Mouse (Mus musculus) olfactory bulb, adult 2 months (tissue): ENCODE results near the gene Aatk.

Source experiments
- CTCF ChIP-seq: fragments of 200-500 bp; IDR thresholded peaks from 2 replicates; pipeline ENCODE4 v1.5.1; 2012; ENCODE audit warnings: low read depth, mild to moderate bottlenecking, low read length, moderate library complexity; ENCODE audit not compliant: insufficient read depth
- POLR2A ChIP-seq: fragments of 200-500 bp; IDR thresholded peaks from 2 replicates; pipeline ENCODE4 v1.6.1; 2012; ENCODE audit warnings: mild to moderate bottlenecking, low read depth, low read length, moderate library complexity; ENCODE audit not compliant: insufficient read depth

GRCm38 (mm10) chr11:120045839-120046552, 971 bp downstream of the Aatk start:
- no peak for TF ChIP-seq CTCF
- TF ChIP-seq POLR2A: no peak
